Mouse (Mus musculus) G1E (cell line): ENCODE data around the gene Cd47.

Source experiments
- CTCF ChIP-seq: IDR thresholded peaks from 2 replicates; pipeline ENCODE4 v1.5.1; 2012; ENCODE audit warnings: low read depth, low read length, inconsistent platforms, mixed read lengths
- GATA1 ChIP-seq: IDR thresholded peaks from 2 replicates; pipeline ENCODE4 v1.6.1; 2012; ENCODE audit warnings: borderline replicate concordance, low read length, inconsistent platforms, mixed read lengths
- TAL1 ChIP-seq: conservative IDR thresholded peaks from 2 replicates; pipeline ENCODE4 v1.6.1; 2012; ENCODE audit warnings: low read depth, low read length, inconsistent platforms, mixed read lengths

- no peak for TF ChIP-seq CTCF
- TF ChIP-seq GATA1, result no peak
- no peak for TF ChIP-seq TAL1
Measured at GRCm38 (mm10) chr16:49887811-49888564, 87.7 kb downstream of the Cd47 start.
